Mouse (Mus musculus) forelimb bud, embryonic 11.5 days (tissue): ENCODE data around the gene Hoxb4.

ENCODE experiments used
- DNase-seq: peaks from one replicate; pipeline ENCODE4 v3.0.0-alpha.2; 2012; ENCODE audit warnings: low read depth, low spot score

Gene Hoxb4

GRCm38 (mm10) chr11:96284774-96285734 lies 33.0 kb upstream of the Hoxb4 start:
- no peak for DNase-seq

- no peak for DNase-seq
Measured at GRCm38 (mm10) chr11:96285771-96286738, 32.0 kb upstream of the Hoxb4 start, which contains the start of gene Hoxb7. Gene Hoxb7, plus strand, starts transcription at chr11:96286623.

- DNase-seq = no peak
Measured at GRCm38 (mm10) chr11:96286739-96287385, 31.2 kb upstream of the Hoxb4 start.

- DNase-seq = no peak
Measured at GRCm38 (mm10) chr11:96287411-96287810, 30.7 kb upstream of the Hoxb4 start.

GRCm38 (mm10) chr11:96288455-96289221 lies 29.4 kb upstream of the Hoxb4 start:
- DNase-seq = no peak

GRCm38 (mm10) chr11:96289293-96289692 lies 28.8 kb upstream of the Hoxb4 start:
- DNase-seq = no peak

GRCm38 (mm10) chr11:96289837-96290236 lies 28.2 kb upstream of the Hoxb4 start:
- DNase-seq = no peak

GRCm38 (mm10) chr11:96290705-96291355 lies 27.2 kb upstream of the Hoxb4 start:
- DNase-seq = no peak

GRCm38 (mm10) chr11:96291681-96292564 lies 26.1 kb upstream of the Hoxb4 start, which contains the start of gene Hoxb6:
Gene Hoxb6, plus strand, starts transcription at chr11:96292476.
- DNase-seq = no peak

GRCm38 (mm10) chr11:96292565-96293301 lies 25.3 kb upstream of the Hoxb4 start:
- DNase-seq = no peak

- no peak for DNase-seq
Measured at GRCm38 (mm10) chr11:96293302-96293921, 24.7 kb upstream of the Hoxb4 start.

GRCm38 (mm10) chr11:96294245-96295091 lies 23.6 kb upstream of the Hoxb4 start:
- peak; percentile 87 for DNase-seq

- no peak for DNase-seq
Measured at GRCm38 (mm10) chr11:96295092-96295835, 22.8 kb upstream of the Hoxb4 start.

- no peak for DNase-seq
Measured at GRCm38 (mm10) chr11:96296997-96297396, 21.1 kb upstream of the Hoxb4 start.

- no peak for DNase-seq
Measured at GRCm38 (mm10) chr11:96297428-96297827, 20.6 kb upstream of the Hoxb4 start.

GRCm38 (mm10) chr11:96297968-96298635 lies 20.0 kb upstream of the Hoxb4 start:
- DNase-seq = no peak
